Mouse (Mus musculus): Measurements from ENCODE around the gene B4galt4. TPM values are rescaled to one million over a fixed set of nuclear protein-coding genes. Genes with fewer than 3 reads are reported as not detected.

The B4galt4 gene
- total RNA-seq, 2 experiments from 2014 or later, result 13.1 to 14.9 TPM

DNA sequence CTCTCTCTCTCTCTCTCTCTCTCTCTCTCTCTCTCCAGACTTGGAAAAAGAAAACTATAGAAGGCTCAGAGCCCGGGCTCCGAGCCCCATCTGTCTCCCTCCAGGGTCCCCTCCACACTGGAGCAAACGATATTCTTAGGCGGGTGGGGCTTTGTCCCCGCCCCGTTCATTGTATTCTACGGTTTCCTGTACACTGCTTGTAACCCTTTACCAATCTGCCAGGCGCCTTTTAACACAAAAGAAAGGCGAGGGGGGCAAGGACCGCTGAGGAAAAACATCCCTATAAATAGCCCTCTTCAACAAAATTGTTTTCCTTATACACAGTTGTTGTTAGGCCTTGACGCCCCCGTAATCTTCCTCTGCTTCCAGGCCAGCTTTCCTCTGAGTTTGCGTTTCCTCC is 17.1 kb upstream of the B4galt4 start:
- DNase-seq (ENCODE audit: low spot score in 2 of 2), result no peak

- no peak for DNase-seq (ENCODE audit: low spot score in 2 of 2)
Observed at GRCm38 (mm10) chr16:38728576-38729132, 13.4 kb upstream of the B4galt4 start.

- no peak for DNase-seq (ENCODE audit: low spot score in 2 of 2)
Observed at GRCm38 (mm10) chr16:38729139-38729538, 12.9 kb upstream of the B4galt4 start.

GRCm38 (mm10) chr16:38729610-38730288 is 12.3 kb upstream of the B4galt4 start:
- DNase-seq (ENCODE audit: low spot score in 2 of 2), result no peak

DNA sequence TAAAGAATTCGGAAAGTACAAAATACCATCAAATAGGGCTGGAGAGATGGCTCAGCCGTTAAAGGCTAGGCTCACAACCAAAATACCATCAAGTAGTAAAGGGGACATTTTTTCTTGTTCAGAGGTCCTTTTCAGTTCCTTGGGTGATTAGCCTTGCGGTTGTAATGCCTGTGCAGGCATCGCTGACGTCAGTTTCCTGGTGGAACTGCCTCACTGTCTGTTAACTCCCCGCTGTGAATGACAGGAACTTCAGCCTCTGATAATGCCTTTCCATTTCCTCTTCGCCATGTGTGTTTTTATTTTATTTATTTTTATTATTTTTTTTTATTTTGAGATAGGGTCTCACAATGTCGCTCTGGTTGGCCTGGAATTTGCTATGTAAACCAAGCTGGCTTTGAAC is 11.1 kb upstream of the B4galt4 start:
- no peak for DNase-seq (ENCODE audit: low spot score in 2 of 2)

DNA sequence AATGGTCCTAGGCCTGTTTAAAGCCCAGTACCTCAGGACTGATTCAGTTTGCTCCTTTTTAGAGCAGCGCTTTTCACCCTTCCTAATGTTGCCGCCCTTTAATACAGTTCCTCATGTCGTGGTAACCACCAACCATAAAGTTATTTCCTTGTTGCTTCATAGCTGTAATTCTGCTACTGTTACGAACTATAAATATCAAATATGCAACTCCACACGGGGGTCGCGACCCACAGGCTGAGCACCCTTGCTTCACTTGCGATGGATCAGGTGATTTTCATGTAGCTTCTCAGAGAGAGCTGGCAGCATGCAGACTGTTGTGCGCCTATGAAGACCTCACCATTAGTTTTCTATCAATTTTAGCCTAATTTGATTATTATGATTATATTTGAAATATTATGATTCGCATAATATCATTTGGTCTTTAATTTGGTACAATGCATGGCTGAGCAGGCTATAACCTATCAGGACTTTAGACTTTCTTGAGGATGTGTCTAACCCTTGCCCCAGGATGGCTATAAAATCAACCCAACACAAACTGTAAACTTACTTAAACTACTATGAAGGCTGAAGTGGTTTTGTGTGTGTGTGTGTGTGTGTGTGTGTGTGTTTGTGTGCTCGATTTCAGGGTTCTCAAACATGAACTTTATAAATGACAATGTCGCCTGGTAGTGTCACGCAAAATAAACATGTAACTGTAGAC is 710 bp upstream of the B4galt4 start:
- DNase-seq (ENCODE audit: low spot score in 2 of 2), result no peak

GRCm38 (mm10) chr16:38742659-38743131 is 631 bp downstream of the B4galt4 start:
- no peak for DNase-seq (ENCODE audit: low spot score in 2 of 2)

GRCm38 (mm10) chr16:38743941-38744673 is 2.0 kb downstream of the B4galt4 start:
- DNase-seq (ENCODE audit: low spot score in 2 of 2), result no peak

DNA sequence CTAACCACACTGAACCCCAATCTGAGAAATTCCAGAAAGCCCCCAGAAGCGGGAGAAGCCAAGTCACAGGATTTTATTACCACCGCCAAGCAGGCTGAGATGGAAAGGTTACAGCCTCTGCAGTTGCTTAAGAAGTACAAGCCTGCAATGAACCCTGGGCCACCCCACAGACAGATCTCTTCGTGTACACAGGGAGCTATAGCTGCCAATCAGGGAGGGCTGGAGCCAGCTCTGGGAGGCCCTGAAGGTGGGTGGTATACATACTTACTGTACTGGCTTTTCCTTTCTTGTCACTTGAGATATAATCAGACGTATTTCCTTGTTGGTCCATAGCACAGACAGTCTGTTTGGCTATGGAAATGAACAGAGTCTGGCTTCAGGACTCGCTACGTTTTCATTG is 8.7 kb downstream of the B4galt4 start:
- no peak for DNase-seq (ENCODE audit: low spot score in 2 of 2)

DNA sequence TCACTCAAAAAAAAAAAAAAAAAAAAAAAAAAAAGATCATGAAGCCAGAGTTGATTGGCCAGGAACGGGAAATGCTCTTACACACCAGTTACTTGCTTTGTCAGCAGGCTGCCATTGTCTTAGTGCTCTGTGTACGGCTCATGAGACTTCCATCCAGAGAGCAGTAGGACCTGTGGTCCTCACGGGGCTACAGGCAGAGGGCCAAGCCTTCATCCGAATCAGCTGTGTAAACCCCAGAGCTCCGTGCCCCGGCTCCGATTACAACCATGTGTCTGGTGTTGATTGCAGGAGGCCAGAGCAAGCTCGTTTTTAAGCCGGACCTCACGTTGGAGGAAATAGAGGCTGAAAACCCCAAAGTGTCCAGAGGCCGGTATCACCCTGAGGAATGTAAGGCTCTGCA is 11.6 kb downstream of the B4galt4 start:
- DNase-seq (ENCODE audit: low spot score in 2 of 2), result no peak

DNA sequence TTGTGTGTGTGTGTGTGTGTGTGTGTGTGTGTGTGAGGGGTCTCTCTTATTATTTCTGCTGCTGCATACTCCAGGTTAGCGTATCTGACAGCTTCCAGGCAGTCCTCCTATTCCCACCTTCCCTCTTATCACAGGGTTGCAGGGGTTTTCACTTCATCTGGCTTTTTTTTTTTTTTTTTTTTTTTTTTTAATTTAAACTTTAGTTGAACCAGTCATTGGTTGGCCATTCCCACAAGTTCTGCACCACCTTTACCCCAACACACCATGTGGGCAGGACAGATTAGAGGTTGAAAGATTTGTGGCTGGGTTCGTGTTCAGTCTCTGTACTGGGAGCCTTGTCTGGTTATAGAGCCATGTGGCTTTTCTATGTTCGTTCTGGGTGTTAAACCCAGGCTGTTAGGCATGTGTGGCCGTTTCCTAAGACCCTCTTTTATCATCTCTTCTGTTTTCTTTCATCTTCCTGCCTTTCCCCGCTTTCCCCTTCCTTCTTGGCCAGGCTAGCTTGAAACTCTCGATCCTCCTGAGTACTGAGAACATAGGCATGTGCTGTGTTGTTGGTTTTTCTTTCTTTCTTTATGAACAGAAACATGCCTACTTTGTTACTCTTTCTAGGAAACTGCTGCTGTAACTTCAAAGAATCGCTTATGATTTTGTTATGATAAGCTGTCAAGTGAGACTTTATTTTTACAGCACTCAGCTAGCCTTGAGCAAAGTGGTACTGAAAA is 13.6 kb downstream of the B4galt4 start:
- no peak for DNase-seq (ENCODE audit: low spot score in 2 of 2)

DNA sequence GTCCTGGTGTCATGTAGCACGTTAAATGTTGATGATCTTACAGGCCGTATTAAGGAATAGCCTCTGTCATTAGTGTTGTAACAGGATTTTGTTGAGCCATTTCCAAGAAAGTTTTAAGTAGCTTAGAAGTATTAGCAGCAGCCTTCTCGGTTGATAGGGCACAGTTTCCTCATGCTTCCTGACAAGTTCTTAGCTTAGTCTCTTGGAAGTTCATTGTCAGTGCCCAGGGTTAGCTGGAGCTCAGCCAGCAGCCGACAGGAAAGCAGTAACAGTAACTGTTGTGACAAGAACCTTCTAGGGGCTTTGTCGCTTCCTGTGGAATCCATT is 14.1 kb downstream of the B4galt4 start:
- DNase-seq (ENCODE audit: low spot score in 2 of 2), result no peak

- DNase-seq (ENCODE audit: low spot score in 2 of 2), result no peak
Observed at GRCm38 (mm10) chr16:38756572-38756971, 14.5 kb downstream of the B4galt4 start.

- no peak for DNase-seq (ENCODE audit: low spot score in 2 of 2)
Observed at GRCm38 (mm10) chr16:38757626-38758025, 15.6 kb downstream of the B4galt4 start.

DNA sequence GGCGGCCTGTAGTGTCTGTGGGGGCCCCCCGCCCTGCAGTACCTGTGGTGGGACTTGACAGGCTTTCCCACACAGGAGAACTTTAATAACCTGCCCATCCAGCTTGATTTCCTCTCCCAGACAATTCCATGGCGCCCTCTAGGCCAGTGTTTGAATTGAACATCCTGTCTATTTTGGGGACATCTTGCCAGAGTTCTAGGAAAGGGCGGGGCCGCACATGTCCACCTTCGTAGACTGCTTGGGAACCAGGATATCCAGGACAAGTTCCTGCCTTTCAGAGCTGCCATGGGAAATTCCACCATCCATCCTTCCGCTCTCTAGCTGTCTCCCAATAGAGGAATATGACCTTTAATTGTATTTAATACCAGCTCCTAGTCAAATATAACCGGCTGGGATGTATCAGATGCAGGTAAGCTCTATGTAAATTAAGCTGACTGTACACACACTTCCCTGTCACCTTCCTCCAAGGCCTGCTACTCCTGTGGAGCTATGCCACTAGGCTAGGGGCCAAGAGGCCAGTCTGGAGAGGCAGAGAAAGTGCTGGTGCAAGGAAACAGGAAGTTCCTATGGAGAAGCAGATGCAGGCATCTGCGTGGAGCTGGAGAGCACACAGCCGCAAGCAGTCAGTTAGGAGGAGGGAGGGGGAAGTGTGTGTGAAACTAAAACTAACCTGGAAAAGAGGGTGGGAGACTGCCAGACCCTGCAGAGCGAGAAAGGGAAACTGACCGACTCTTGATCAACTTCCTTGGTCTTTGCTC is 16.2 kb downstream of the B4galt4 start:
- DNase-seq (ENCODE audit: low spot score in 2 of 2), result no peak

DNA sequence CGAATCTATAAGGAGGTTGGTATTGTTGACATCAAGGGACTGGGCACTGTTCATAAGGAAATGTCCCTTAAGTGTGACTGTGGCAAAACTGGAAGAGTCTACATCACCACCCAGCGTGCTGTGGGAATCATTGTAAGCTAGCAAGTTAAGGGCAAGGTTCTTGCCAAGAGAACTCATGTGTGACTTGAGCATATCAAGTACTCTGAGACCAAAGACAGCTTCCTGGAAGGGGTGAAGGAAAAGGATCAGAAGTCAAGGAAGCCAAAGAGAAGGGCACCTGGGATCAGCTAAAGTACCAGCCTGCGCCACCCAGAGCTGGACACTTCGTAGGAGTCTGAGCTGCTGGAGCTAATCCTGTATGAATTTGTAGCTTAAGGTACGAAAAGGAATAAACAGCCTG is 18.2 kb downstream of the B4galt4 start:
- no peak for DNase-seq (ENCODE audit: low spot score in 2 of 2)

DNA sequence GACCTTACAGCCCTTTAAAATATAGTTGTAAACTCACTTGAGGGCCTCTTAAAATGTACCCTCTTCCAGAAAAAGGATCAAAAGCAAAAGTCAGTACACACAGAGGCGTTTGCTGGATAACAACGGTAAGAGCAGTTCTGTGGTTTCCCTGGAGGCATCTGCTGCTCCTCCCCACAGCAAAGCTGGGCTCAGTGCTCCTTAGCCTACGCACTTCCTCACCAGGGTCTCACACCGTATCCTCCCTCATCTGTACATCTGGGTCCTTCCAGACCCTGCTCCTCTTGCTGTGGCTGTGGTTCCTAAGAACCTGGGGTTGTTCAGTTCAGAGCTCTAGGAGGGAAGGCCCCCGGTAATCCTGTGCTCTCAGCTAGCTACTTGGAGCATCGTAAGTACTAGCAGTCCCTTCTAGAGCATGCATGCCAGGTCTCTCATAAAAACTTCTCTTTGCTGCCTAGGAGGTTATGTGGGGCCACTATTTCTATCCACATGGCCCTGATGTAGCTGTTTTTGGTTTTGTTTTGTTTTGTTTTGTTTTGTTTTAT is 18.8 kb downstream of the B4galt4 start:
- DNase-seq (ENCODE audit: low spot score in 2 of 2), result no peak

DNA sequence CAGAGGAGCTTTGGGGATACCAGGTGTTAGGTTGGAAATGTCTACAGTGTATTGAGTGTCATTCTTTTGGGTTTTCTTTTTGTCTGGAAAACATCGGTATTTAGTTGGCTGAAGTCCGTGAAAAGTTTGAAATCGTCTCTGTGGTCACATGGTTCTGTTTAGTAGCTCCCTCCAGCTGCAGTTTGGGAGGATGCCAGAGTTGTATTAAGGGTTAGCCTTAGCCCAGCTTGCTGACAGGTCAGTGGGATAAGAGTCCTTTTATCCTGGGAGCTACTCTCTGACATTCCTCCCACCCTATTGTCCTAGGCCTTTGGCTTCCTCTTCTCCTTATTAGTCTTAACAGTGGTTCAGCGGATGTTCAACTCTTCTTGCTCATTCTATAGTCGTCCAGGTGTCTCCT is 19.9 kb downstream of the B4galt4 start:
- no peak for DNase-seq (ENCODE audit: low spot score in 2 of 2)

DNA sequence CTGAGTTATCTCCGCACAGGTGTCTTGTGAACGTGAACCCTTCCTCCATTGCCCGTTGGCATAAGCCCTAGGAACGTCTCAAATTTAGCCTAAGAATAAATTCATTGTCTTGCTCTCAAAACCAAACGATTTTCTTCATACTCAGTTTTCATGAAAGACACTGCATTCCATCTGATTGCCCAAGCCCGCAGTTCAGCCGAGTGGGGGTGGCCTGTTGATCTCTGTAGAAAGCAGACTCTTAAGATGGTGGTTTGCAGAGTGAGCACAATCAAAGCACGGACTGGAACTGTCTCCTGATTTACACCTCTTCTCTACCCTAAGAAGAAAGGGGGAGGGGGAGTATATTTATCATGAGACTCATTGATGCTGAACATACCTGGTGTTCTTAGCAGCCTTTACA is 20.3 kb downstream of the B4galt4 start:
- DNase-seq (ENCODE audit: low spot score in 2 of 2), result no peak

- no peak for DNase-seq (ENCODE audit: low spot score in 2 of 2)
Observed at GRCm38 (mm10) chr16:38763508-38763907, 21.4 kb downstream of the B4galt4 start.

Data from adrenal gland, postnatal 4 days (tissue).